Mouse (Mus musculus): ENCODE data around the gene Gm16253.
A peak's percentile ranks its signal among the peaks of the same experiment; 100 is the strongest.

The Gm16253 gene

GRCm38 (mm10) chr3:96573611-96574511, 2.9 kb upstream of the Gm16253 start:
- no peak for DNase-seq (ENCODE audit: low spot score in 2 of 2)

- DNase-seq (ENCODE audit: low spot score in 2 of 2): no peak
Measured at GRCm38 (mm10) chr3:96575272-96575984, 1.4 kb upstream of the Gm16253 start.

- DNase-seq (ENCODE audit: low spot score in 2 of 2): no peak
Measured at GRCm38 (mm10) chr3:96576005-96576658, 652 bp upstream of the Gm16253 start.

GRCm38 (mm10) chr3:96577566-96577965, 782 bp downstream of the Gm16253 start:
- DNase-seq (ENCODE audit: low spot score in 2 of 2): no peak

GRCm38 (mm10) chr3:96578561-96579238, 1.9 kb downstream of the Gm16253 start:
- no peak for DNase-seq (ENCODE audit: low spot score in 2 of 2)

GRCm38 (mm10) chr3:96579239-96579750, 2.5 kb downstream of the Gm16253 start:
- DNase-seq (ENCODE audit: low spot score in 2 of 2): no peak

GRCm38 (mm10) chr3:96579885-96580454, 3.2 kb downstream of the Gm16253 start:
- DNase-seq (ENCODE audit: low spot score in 2 of 2): peak; percentile 82 to 89

GRCm38 (mm10) chr3:96581141-96581540, 4.4 kb downstream of the Gm16253 start:
- DNase-seq (ENCODE audit: low spot score in 2 of 2): no peak

GRCm38 (mm10) chr3:96581771-96582515, 5.2 kb downstream of the Gm16253 start:
- DNase-seq (ENCODE audit: low spot score in 2 of 2): no peak

GRCm38 (mm10) chr3:96583386-96583785, 6.6 kb downstream of the Gm16253 start:
- no peak for DNase-seq (ENCODE audit: low spot score in 2 of 2)

GRCm38 (mm10) chr3:96590657-96591056, 13.9 kb downstream of the Gm16253 start:
- no peak for DNase-seq (ENCODE audit: low spot score in 2 of 2)

- no peak for DNase-seq (ENCODE audit: low spot score in 2 of 2)
Measured at GRCm38 (mm10) chr3:96593374-96593773, 16.6 kb downstream of the Gm16253 start.

GRCm38 (mm10) chr3:96593790-96594560, 17.2 kb downstream of the Gm16253 start, which contains the start of gene Polr3gl:
Gene Polr3gl (minus strand): TSS chr3:96594181.
- DNase-seq (ENCODE audit: low spot score in 2 of 2): peak; percentile 82 to 89

- no peak for DNase-seq (ENCODE audit: low spot score in 2 of 2)
Measured at GRCm38 (mm10) chr3:96594851-96595250, 18.1 kb downstream of the Gm16253 start.

- no peak for DNase-seq (ENCODE audit: low spot score in 2 of 2)
Measured at GRCm38 (mm10) chr3:96595661-96596060, 18.9 kb downstream of the Gm16253 start.

GRCm38 (mm10) chr3:96596228-96596707, 19.5 kb downstream of the Gm16253 start, which contains the start of gene Ankrd34a:
Gene Ankrd34a (plus strand): TSS chr3:96596636.
- DNase-seq (ENCODE audit: low spot score in 2 of 2): no peak

GRCm38 (mm10) chr3:96596855-96597254, 20.1 kb downstream of the Gm16253 start:
- DNase-seq (ENCODE audit: low spot score in 2 of 2): no peak

- no peak for DNase-seq (ENCODE audit: low spot score in 2 of 2)
Measured at GRCm38 (mm10) chr3:96597435-96597891, 20.7 kb downstream of the Gm16253 start.
